Mouse (Mus musculus): ENCODE data around the gene Sept1.

DNA sequence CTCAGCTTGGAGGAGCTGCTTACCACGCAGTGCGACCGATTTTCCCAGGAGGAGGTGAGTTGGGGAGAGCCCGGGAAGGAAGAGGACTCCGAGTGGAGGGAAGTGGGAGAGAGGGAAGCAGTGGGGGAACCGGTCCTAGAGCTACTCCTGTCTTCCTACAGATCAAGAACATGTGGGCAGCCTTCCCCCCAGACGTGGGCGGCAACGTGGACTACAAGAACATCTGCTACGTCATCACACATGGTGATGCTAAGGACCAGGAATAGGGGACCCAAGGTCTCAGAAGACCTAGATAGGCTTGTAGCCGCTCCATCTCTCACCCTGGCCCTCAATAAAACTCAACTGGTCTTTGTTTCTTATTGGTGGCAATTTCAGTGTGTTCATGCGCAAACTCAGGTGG, 19.0 kb downstream of the Sept1 start:
- TF ChIP-seq POLR2A (IDR thresholded peaks at IDR 0.05; ENCODE audit: low read depth, low read length) (no peak), CTCF (IDR thresholded peaks at IDR 0.05; ENCODE audit: extremely low read depth, insufficient read depth, insufficient read length, insufficient replicate concordance) (no peak)

All from spleen, adult 2 months (tissue).